Mouse (Mus musculus) stomach, embryonic 15.5 days (tissue): Measurements from ENCODE around the gene Gpr176. TPM values are rescaled to one million over a fixed set of nuclear protein-coding genes. Genes with fewer than 3 reads are reported as not detected.

Experiments
- ATAC-seq: fragments of 200-750 bp; cut with Nextera tagmentation; 2 replicates; pipeline ENCODE4 v1.8.0; 2017; ENCODE audit warnings: low read depth, moderate number of reproducible peaks, moderate TSS enrichment; ENCODE audit not compliant: insufficient read depth, low FRiP score
- H3K27ac ChIP-seq: fragments of 300-500 bp; sonication (generic); 2 replicates; pipeline ENCODE4 v1.5.1; 2015; ENCODE audit warnings: mild to moderate bottlenecking, inconsistent platforms
- H3K27me3 ChIP-seq: fragments of 300-500 bp; sonication (generic); replicated peaks from 2 replicates; pipeline ENCODE4 v1.6.1; 2015; ENCODE audit warnings: inconsistent platforms
- H3K36me3 ChIP-seq: fragments of 300-500 bp; sonication (generic); 2 replicates; pipeline ENCODE4 v1.6.1; 2015; ENCODE audit warnings: inconsistent platforms
- H3K4me1 ChIP-seq: fragments of 300-500 bp; sonication (generic); 2 replicates; pipeline ENCODE4 v1.6.1; 2015; ENCODE audit warnings: inconsistent platforms
- H3K4me2 ChIP-seq: fragments of 300-500 bp; sonication (generic); 2 replicates; pipeline ENCODE4 v1.6.1; 2015; ENCODE audit warnings: mild to moderate bottlenecking, inconsistent platforms
- H3K4me3 ChIP-seq: fragments of 300-500 bp; sonication (generic); replicated peaks from 2 replicates; pipeline ENCODE4 v1.5.1; 2015; ENCODE audit warnings: inconsistent platforms
- H3K9ac ChIP-seq: fragments of 300-500 bp; sonication (generic); 2 replicates; pipeline ENCODE4 v1.6.1; 2015; ENCODE audit warnings: inconsistent platforms
- H3K9me3 ChIP-seq: fragments of 300-500 bp; sonication (generic); 2 replicates; pipeline ENCODE4 v1.6.1; 2016; ENCODE audit warnings: inconsistent platforms
- WGBS: fragments of 180-500 bp; shearing (Covaris S2); methylation state at CpG from one replicate; pipeline ENCODE4 v1.1.7; 2015; 5-methylcytosine and 5-hydroxymethylcytosine counted together
- polyA plus RNA-seq: library from polyadenylated mRNA; unstranded; fragments of >200 nt; fragmentation: Nextera tagmentation; extraction: Ambion mirVana; gene quantifications from 2 replicates; pipeline ENCODE4 v1.2.1, GENCODE M21; 2015

Gene Gpr176
- polyA plus RNA-seq, 1 experiment from 2014 or later, result 0.58 TPM

GRCm38 (mm10) chr2:118315656-118316402 lies 57.4 kb downstream of the Gpr176 start:
- Histone ChIP-seq H3K4me2 (no peak overlapping the region), H3K4me1 (no peaks in the 10 kb centered on the region), H3K4me3 (no peak overlapping the region), H3K36me3 (no peaks in the 10 kb centered on the region), H3K27ac (no peak overlapping the region), H3K9me3 (no peaks in the 10 kb centered on the region), H3K27me3 (no peaks in the 10 kb centered on the region), H3K9ac (no peak overlapping the region)
- no peak for ATAC-seq
- WGBS, result 87% methylated on average over 12 of the region's 12 CpGs

- no peak overlapping the region for H3K9ac ChIP-seq
- H3K4me1 ChIP-seq, result 0 out of 2 replicates have a peak, but pooled peaks cover 3% of the 10 kb centered on the region
- no peak overlapping the region for H3K27ac ChIP-seq
- H3K4me3 ChIP-seq, result no peak overlapping the region
- no peaks in the 10 kb centered on the region for H3K27me3 ChIP-seq
- H3K36me3 ChIP-seq, result no peaks in the 10 kb centered on the region
- H3K9me3 ChIP-seq, result no peaks in the 10 kb centered on the region
- 46% methylated on average over 8 of the region's 8 CpGs for WGBS
- peak overlapping the region; percentile 19; the same call in 1 of the 2 replicates for H3K4me2 ChIP-seq
- ATAC-seq, result peak; percentile 57; the same call in 1 of the 2 replicates
Measured at GRCm38 (mm10) chr2:118307561-118307960, 65.7 kb downstream of the Gpr176 start.

- Histone ChIP-seq H3K36me3 (no peaks in the 10 kb centered on the region), H3K4me2 (no peak overlapping the region), H3K4me3 (no peak overlapping the region), H3K9ac (no peak overlapping the region), H3K4me1 (0 out of 2 replicates have a peak, but pooled peaks cover 3% of the 10 kb centered on the region), H3K27ac (no peak overlapping the region), H3K27me3 (no peaks in the 10 kb centered on the region), H3K9me3 (no peaks in the 10 kb centered on the region)
- no peak for ATAC-seq
- WGBS, result 68% methylated on average over 2 of the region's 2 CpGs
Measured at GRCm38 (mm10) chr2:118306966-118307365, 66.3 kb downstream of the Gpr176 start.

- Histone ChIP-seq H3K4me1 (0 out of 2 replicates have a peak, but pooled peaks cover 3% of the 10 kb centered on the region), H3K9ac (no peak overlapping the region), H3K4me3 (no peak overlapping the region), H3K4me2 (no peak overlapping the region), H3K27me3 (no peaks in the 10 kb centered on the region), H3K36me3 (no peaks in the 10 kb centered on the region), H3K27ac (no peak overlapping the region), H3K9me3 (no peaks in the 10 kb centered on the region)
- 16% methylated on average over 3 of the region's 3 CpGs for WGBS
- peak; percentile 61; the same call in 1 of the 2 replicates for ATAC-seq
Measured at GRCm38 (mm10) chr2:118306522-118306895, 66.7 kb downstream of the Gpr176 start.

- Histone ChIP-seq H3K9me3 (no peaks in the 10 kb centered on the region), H3K27me3 (no peaks in the 10 kb centered on the region), H3K4me1 (0 out of 2 replicates have a peak, but pooled peaks cover 3% of the 10 kb centered on the region), H3K27ac (no peak overlapping the region), H3K4me3 (no peak overlapping the region), H3K36me3 (no peaks in the 10 kb centered on the region), H3K4me2 (no peak overlapping the region), H3K9ac (no peak overlapping the region)
- WGBS, result 49% methylated on average over 7 of the region's 7 CpGs
- no peak for ATAC-seq
Measured at GRCm38 (mm10) chr2:118305827-118306521, 67.2 kb downstream of the Gpr176 start.

- 0 out of 2 replicates have a peak, but pooled peaks cover 3% of the 10 kb centered on the region for H3K4me1 ChIP-seq
- no peaks in the 10 kb centered on the region for H3K27me3 ChIP-seq
- H3K9me3 ChIP-seq, result no peaks in the 10 kb centered on the region
- no peak overlapping the region for H3K4me3 ChIP-seq
- ATAC-seq, result no peak
- H3K9ac ChIP-seq, result no peak overlapping the region
- H3K4me2 ChIP-seq, result no peak overlapping the region
- no peak overlapping the region for H3K27ac ChIP-seq
- 70% methylated on average over 4 of the region's 4 CpGs for WGBS
- H3K36me3 ChIP-seq, result no peaks in the 10 kb centered on the region
Measured at GRCm38 (mm10) chr2:118303456-118303855, 69.8 kb downstream of the Gpr176 start.

GRCm38 (mm10) chr2:118301656-118302055 lies 71.6 kb downstream of the Gpr176 start:
- H3K9me3 ChIP-seq, result no peaks in the 10 kb centered on the region
- 84% methylated on average over 2 of the region's 2 CpGs for WGBS
- no peaks in the 10 kb centered on the region for H3K4me1 ChIP-seq
- ATAC-seq, result no peak
- no peaks in the 10 kb centered on the region for H3K36me3 ChIP-seq
- H3K9ac ChIP-seq, result no peak overlapping the region
- H3K4me3 ChIP-seq, result no peak overlapping the region
- no peak overlapping the region for H3K4me2 ChIP-seq
- H3K27ac ChIP-seq, result no peak overlapping the region
- H3K27me3 ChIP-seq, result no peaks in the 10 kb centered on the region

GRCm38 (mm10) chr2:118301041-118301545 lies 72.1 kb downstream of the Gpr176 start:
- no peak overlapping the region for H3K9ac ChIP-seq
- H3K36me3 ChIP-seq, result no peaks in the 10 kb centered on the region
- no peak overlapping the region for H3K27ac ChIP-seq
- H3K9me3 ChIP-seq, result no peaks in the 10 kb centered on the region
- WGBS, result 75% methylated on average over 8 of the region's 8 CpGs
- H3K4me3 ChIP-seq, result no peak overlapping the region
- ATAC-seq, result no peak
- H3K27me3 ChIP-seq, result no peaks in the 10 kb centered on the region
- H3K4me2 ChIP-seq, result no peak overlapping the region
- H3K4me1 ChIP-seq, result no peaks in the 10 kb centered on the region

- Histone ChIP-seq H3K4me2 (no peak overlapping the region), H3K27ac (no peak overlapping the region), H3K36me3 (no peaks in the 10 kb centered on the region), H3K9me3 (no peaks in the 10 kb centered on the region), H3K4me3 (no peak overlapping the region), H3K4me1 (no peaks in the 10 kb centered on the region), H3K9ac (no peak overlapping the region), H3K27me3 (no peaks in the 10 kb centered on the region)
- 91% methylated on average over 2 of the region's 2 CpGs for WGBS
- no peak for ATAC-seq
Measured at GRCm38 (mm10) chr2:118299981-118300380, 73.2 kb downstream of the Gpr176 start.

- Histone ChIP-seq H3K4me1 (no peaks in the 10 kb centered on the region), H3K9ac (no peak overlapping the region), H3K4me2 (no peak overlapping the region), H3K27me3 (no peaks in the 10 kb centered on the region), H3K36me3 (no peaks in the 10 kb centered on the region), H3K27ac (no peak overlapping the region), H3K9me3 (no peaks in the 10 kb centered on the region), H3K4me3 (no peak overlapping the region)
- 83% methylated on average over 4 of the region's 4 CpGs for WGBS
- ATAC-seq, result no peak
Measured at GRCm38 (mm10) chr2:118298601-118299000, 74.6 kb downstream of the Gpr176 start.

GRCm38 (mm10) chr2:118297966-118298365 lies 75.3 kb downstream of the Gpr176 start:
- Histone ChIP-seq H3K4me2 (no peak overlapping the region), H3K4me3 (no peak overlapping the region), H3K27me3 (no peaks in the 10 kb centered on the region), H3K4me1 (no peaks in the 10 kb centered on the region), H3K9me3 (no peaks in the 10 kb centered on the region), H3K9ac (no peak overlapping the region), H3K36me3 (no peaks in the 10 kb centered on the region), H3K27ac (no peak overlapping the region)
- ATAC-seq, result no peak
- 75% methylated on average over 2 of the region's 2 CpGs for WGBS

GRCm38 (mm10) chr2:118295505-118295904 lies 77.7 kb downstream of the Gpr176 start:
- no peak overlapping the region for H3K4me3 ChIP-seq
- H3K36me3 ChIP-seq, result no peaks in the 10 kb centered on the region
- no peak overlapping the region for H3K9ac ChIP-seq
- ATAC-seq, result no peak
- no peaks in the 10 kb centered on the region for H3K4me1 ChIP-seq
- no peaks in the 10 kb centered on the region for H3K9me3 ChIP-seq
- no peaks in the 10 kb centered on the region for H3K27me3 ChIP-seq
- H3K4me2 ChIP-seq, result no peak overlapping the region
- 80% methylated on average over 7 of the region's 7 CpGs for WGBS
- no peak overlapping the region for H3K27ac ChIP-seq
